Mouse (Mus musculus) spleen, adult 2 months (tissue): ENCODE measurements around the gene Kirrel3. TPM values are rescaled to one million over a fixed set of nuclear protein-coding genes. Genes with fewer than 3 reads are reported as not detected.

Experiments used
- DNase-seq, 2 experiments: peaks; one replicate each; pipeline versions ENCODE4 v3.0.0 to v3.0.0-alpha.2; 2012 to 2021; ENCODE audit warnings: low spot score in 2 of 2, low read depth in 1 of 2
- H3K27ac ChIP-seq: fragments of 200-500 bp; 2 replicates; pipeline ENCODE4 v1.5.1; 2012; ENCODE audit warnings: low read length, inconsistent platforms; ENCODE audit not compliant: insufficient read depth
- H3K27me3 ChIP-seq: fragments of 200-500 bp; 2 replicates; pipeline ENCODE4 v1.6.1; 2012; ENCODE audit warnings: mild to moderate bottlenecking, moderate library complexity, low read length, inconsistent platforms; ENCODE audit not compliant: control insufficient read depth, insufficient read depth
- H3K36me3 ChIP-seq: fragments of 200-500 bp; 2 replicates; pipeline ENCODE4 v1.6.1; 2012; ENCODE audit warnings: mild to moderate bottlenecking, low read length, inconsistent platforms; ENCODE audit not compliant: control insufficient read depth, insufficient read depth
- H3K4me1 ChIP-seq: fragments of 200-500 bp; 2 replicates; pipeline ENCODE4 v1.6.1; 2011; ENCODE audit warnings: inconsistent platforms; ENCODE audit not compliant: control insufficient read depth, insufficient read depth, insufficient read length
- H3K4me3 ChIP-seq: fragments of 200-500 bp; 2 replicates; pipeline ENCODE4 v1.5.1; 2011; ENCODE audit warnings: mild to moderate bottlenecking, inconsistent platforms; ENCODE audit not compliant: insufficient read depth, insufficient read length; ENCODE audit errors: extremely low read depth
- CTCF ChIP-seq: fragments of 200-500 bp; IDR thresholded peaks from 2 replicates; pipeline ENCODE4 v1.5.1; 2011; ENCODE audit warnings: mild to moderate bottlenecking, inconsistent platforms; ENCODE audit not compliant: insufficient read depth, insufficient read length, insufficient replicate concordance; ENCODE audit errors: extremely low read depth
- POLR2A ChIP-seq: fragments of 200-500 bp; IDR thresholded peaks from 2 replicates; pipeline ENCODE4 v1.6.1; 2011; ENCODE audit warnings: low read depth, low read length, inconsistent platforms
- WGBS: fragments of 180-500 bp; shearing (Covaris S2); methylation state at CpG from one replicate; pipeline ENCODE4 v1.1.7; 2018; 5-methylcytosine and 5-hydroxymethylcytosine counted together
- polyA plus RNA-seq: library from polyadenylated mRNA; depleted of rRNA; stranded (reverse); fragments of >200 nt; gene quantifications from 2 replicates; pipeline ENCODE4 v1.2.3, GENCODE M21; 2012

Kirrel3 gene
- polyA plus RNA-seq, 1 experiment, result 0.23 TPM

DNA sequence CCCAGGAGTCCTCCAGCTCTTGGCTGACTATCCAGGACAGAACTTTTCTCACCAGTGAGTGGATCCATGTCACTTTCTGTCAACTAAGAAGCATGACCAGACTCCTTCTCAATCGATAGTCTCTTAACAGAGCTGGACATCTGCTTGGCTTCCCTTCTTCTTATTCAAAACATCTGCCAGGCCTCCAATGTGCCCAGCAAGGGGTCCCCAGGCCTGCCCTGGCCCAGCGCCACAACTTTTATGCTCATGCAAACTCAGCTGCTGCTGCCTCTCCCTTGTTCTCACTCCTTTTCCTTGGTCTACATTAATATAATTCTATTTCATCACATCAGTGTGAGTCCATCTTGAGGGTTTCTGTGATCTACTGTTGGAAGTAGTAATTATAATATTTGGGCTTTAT lies 122.3 kb downstream of the Kirrel3 start:
- WGBS, result 82% methylated on average over 2 of the region's 2 CpGs
- H3K36me3 ChIP-seq, result no peaks in the 10 kb centered on the region
- TF ChIP-seq POLR2A (no peak), CTCF (no peak)
- no peak for DNase-seq
- no peak overlapping the region for H3K27ac ChIP-seq
- H3K4me3 ChIP-seq, result no peak overlapping the region
- H3K27me3 ChIP-seq, result no peaks in the 10 kb centered on the region
- H3K4me1 ChIP-seq, result no peaks in the 10 kb centered on the region

- 91% methylated on average over 6 of the region's 6 CpGs for WGBS
- no peak for DNase-seq
- no peak overlapping the region for H3K4me3 ChIP-seq
Measured at GRCm38 (mm10) chr9:34612886-34613769, 127.4 kb downstream of the Kirrel3 start.

DNA sequence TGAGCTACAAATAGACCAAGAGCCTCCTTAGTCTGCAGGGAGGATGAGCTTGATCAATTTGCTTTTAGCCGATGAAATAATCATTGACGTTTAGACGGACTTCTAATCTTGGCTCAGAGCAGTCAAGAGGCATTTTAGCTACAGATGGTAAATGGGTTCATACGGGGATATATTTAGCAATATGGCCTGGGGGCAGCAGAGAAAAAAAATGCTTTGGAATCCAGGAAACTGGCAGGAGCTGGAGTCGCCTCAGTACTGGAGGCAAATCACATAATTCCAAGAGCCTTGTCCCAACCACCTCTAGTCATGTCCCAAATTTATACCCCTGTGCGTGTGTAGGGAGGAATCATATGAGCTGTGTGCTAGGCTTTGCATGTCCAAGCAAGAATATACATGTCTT lies 132.4 kb downstream of the Kirrel3 start:
- Histone ChIP-seq H3K4me1 (no peaks in the 10 kb centered on the region), H3K27me3 (no peaks in the 10 kb centered on the region), H3K36me3 (no peaks in the 10 kb centered on the region), H3K4me3 (no peak overlapping the region), H3K27ac (no peak overlapping the region)
- TF ChIP-seq CTCF, result no peak
- no peak for TF ChIP-seq POLR2A
- no peak for DNase-seq
- WGBS, result 83% methylated on average over 6 of the region's 6 CpGs

More at GRCm38 (mm10) chr9:34612886-34613769, 127.4 kb downstream of the Kirrel3 start:
- no peak for TF ChIP-seq CTCF
- no peak for TF ChIP-seq POLR2A
- Histone ChIP-seq H3K27ac (no peak overlapping the region), H3K4me1 (no peaks in the 10 kb centered on the region), H3K27me3 (no peaks in the 10 kb centered on the region), H3K36me3 (no peaks in the 10 kb centered on the region)

- WGBS, result 93% methylated on average over 3 of the region's 3 CpGs
- H3K27me3 ChIP-seq, result no peaks in the 10 kb centered on the region
- H3K36me3 ChIP-seq, result no peaks in the 10 kb centered on the region
Measured at GRCm38 (mm10) chr9:34619913-34620312, 134.2 kb downstream of the Kirrel3 start.

DNA sequence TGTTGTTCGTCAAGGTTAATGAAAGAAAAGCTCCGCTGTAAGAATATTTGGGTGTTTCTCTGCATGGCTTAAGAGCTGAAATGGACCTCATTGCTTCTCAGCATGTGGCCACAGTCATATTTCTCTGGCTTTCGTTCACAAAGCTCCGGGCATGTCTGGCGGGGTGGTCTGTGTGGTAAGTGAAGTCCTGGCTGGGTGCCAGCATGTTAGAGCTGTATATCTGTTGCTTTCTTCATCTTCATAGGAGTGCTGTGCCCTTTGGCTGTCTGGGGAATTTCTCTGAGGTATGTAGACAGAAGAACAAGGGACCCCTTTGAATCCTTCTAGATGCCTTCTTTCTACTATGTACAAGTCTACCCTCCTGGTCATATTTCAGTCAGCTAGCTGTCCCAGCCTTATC lies 137.8 kb downstream of the Kirrel3 start:
- WGBS, result 85% methylated on average over 5 of the region's 5 CpGs

More at GRCm38 (mm10) chr9:34619913-34620312, 134.2 kb downstream of the Kirrel3 start:
- Histone ChIP-seq H3K27ac (no peak overlapping the region), H3K4me1 (no peaks in the 10 kb centered on the region), H3K4me3 (no peak overlapping the region)
- no peak for TF ChIP-seq POLR2A
- no peak for TF ChIP-seq CTCF
- DNase-seq, result no peak

GRCm38 (mm10) chr9:34624021-34624420 lies 138.3 kb downstream of the Kirrel3 start:
- no peak overlapping the region for H3K27ac ChIP-seq
- no peak for TF ChIP-seq CTCF
- no peak for TF ChIP-seq POLR2A
- no peaks in the 10 kb centered on the region for H3K36me3 ChIP-seq
- no peaks in the 10 kb centered on the region for H3K4me1 ChIP-seq
- no peaks in the 10 kb centered on the region for H3K27me3 ChIP-seq
- 60% methylated on average over 2 of the region's 2 CpGs for WGBS
- DNase-seq, result no peak
- no peak overlapping the region for H3K4me3 ChIP-seq

More for the DNA sequence above, 137.8 kb downstream of the Kirrel3 start:
- H3K4me3 ChIP-seq, result no peak overlapping the region
- no peaks in the 10 kb centered on the region for H3K36me3 ChIP-seq
- H3K27me3 ChIP-seq, result no peaks in the 10 kb centered on the region
- no peak overlapping the region for H3K27ac ChIP-seq
- H3K4me1 ChIP-seq, result no peaks in the 10 kb centered on the region
- DNase-seq, result no peak
- TF ChIP-seq POLR2A (no peak), CTCF (no peak)

GRCm38 (mm10) chr9:34628841-34629240 lies 143.1 kb downstream of the Kirrel3 start:
- WGBS, result 73% methylated on average over 3 of the region's 3 CpGs
- Histone ChIP-seq H3K27me3 (no peaks in the 10 kb centered on the region), H3K27ac (no peak overlapping the region), H3K36me3 (no peaks in the 10 kb centered on the region), H3K4me3 (no peak overlapping the region), H3K4me1 (no peaks in the 10 kb centered on the region)
- no peak for DNase-seq
- TF ChIP-seq CTCF, result no peak
- TF ChIP-seq POLR2A, result no peak
